Mouse (Mus musculus) heart, postnatal 0 days (tissue): ENCODE data around the gene Ttn. TPM values are rescaled to one million over a fixed set of nuclear protein-coding genes. Genes with fewer than 3 reads are reported as not detected.
A peak's percentile ranks its signal among the peaks of the same experiment; 100 is the strongest.

Experiments used
- ATAC-seq: fragments of 200-750 bp; cut with Nextera tagmentation; 2 replicates; pipeline ENCODE4 v1.8.0; 2017; ENCODE audit warnings: low read depth, moderate number of reproducible peaks, moderate library complexity; ENCODE audit not compliant: insufficient read depth
- DNase-seq: peaks from one replicate; pipeline ENCODE4 v3.0.0-alpha.2; 2016; ENCODE audit warnings: low spot score
- H3K27ac ChIP-seq: fragments of 300-500 bp; sonication (generic); 2 replicates; pipeline ENCODE4 v1.5.1; 2014; ENCODE audit warnings: low read depth, mild to moderate bottlenecking
- H3K27me3 ChIP-seq: fragments of 300-500 bp; sonication (generic); 2 replicates; pipeline ENCODE4 v1.6.1; 2014; ENCODE audit warnings: low read length, mixed read lengths; ENCODE audit not compliant: control insufficient read depth, insufficient read depth
- H3K36me3 ChIP-seq: fragments of 300-500 bp; sonication (generic); replicated peaks from 2 replicates; pipeline ENCODE4 v1.6.1; 2014; ENCODE audit warnings: low read length, mixed read lengths; ENCODE audit not compliant: control insufficient read depth, insufficient read depth
- H3K4me1 ChIP-seq: fragments of 300-500 bp; sonication (generic); 2 replicates; pipeline ENCODE4 v1.6.1; 2014; ENCODE audit warnings: antibody characterized with exemption; ENCODE audit not compliant: control insufficient read depth, insufficient read depth
- H3K4me2 ChIP-seq: fragments of 300-500 bp; sonication (generic); 2 replicates; pipeline ENCODE4 v1.6.1; 2014; ENCODE audit warnings: low read depth, mild to moderate bottlenecking, low read length, moderate library complexity
- H3K4me3 ChIP-seq: fragments of 300-500 bp; sonication (generic); 2 replicates; pipeline ENCODE4 v1.5.1; 2014; ENCODE audit warnings: low read depth, low read length
- H3K9ac ChIP-seq: fragments of 300-500 bp; sonication (generic); replicated peaks from 2 replicates; pipeline ENCODE4 v1.6.1; 2014; ENCODE audit warnings: low read depth, low read length, mixed read lengths
- H3K9me3 ChIP-seq: fragments of 300-500 bp; sonication (generic); replicated peaks from 2 replicates; pipeline ENCODE4 v1.6.1; 2016; ENCODE audit warnings: low read length; ENCODE audit not compliant: control insufficient read depth
- CTCF ChIP-seq: IDR thresholded peaks from 2 replicates; pipeline ENCODE4 v1.5.1; 2016; ENCODE audit warnings: antibody characterized with exemption, control low read depth, low read depth
- EP300 ChIP-seq: IDR thresholded peaks from 2 replicates; pipeline ENCODE4 v1.6.1; 2016; ENCODE audit warnings: antibody characterized with exemption, low read depth
- WGBS: fragments of 180-500 bp; shearing (Covaris S2); extraction: QIAGEN DNeasy Blood & Tissue Kit; methylation state at CpG from one replicate; pipeline ENCODE4 v1.1.7; 2014; 5-methylcytosine and 5-hydroxymethylcytosine counted together
- polyA plus RNA-seq: library from polyadenylated mRNA; unstranded; fragments of >200 nt; fragmentation: Nextera tagmentation; extraction: Ambion mirVana; gene quantifications from 2 replicates; pipeline ENCODE4 v1.2.1, GENCODE M21; 2015
- total RNA-seq: library from RNA; depleted of rRNA; stranded (reverse); fragments of >200 nt; gene quantifications from 2 replicates; pipeline ENCODE4 v1.2.3, GENCODE M21; 2014; ENCODE audit warnings: low replicate concordance

Ttn gene
- total and polyA plus RNA-seq, 2 experiments from 2014 or later, result 700 to 959 TPM

GRCm38 (mm10) chr2:76881406-76881805, 100.9 kb downstream of the Ttn start:
- H3K27me3 ChIP-seq, result no peaks in the 10 kb centered on the region
- no peaks in the 10 kb centered on the region for H3K9me3 ChIP-seq
- no peak overlapping the region for H3K27ac ChIP-seq
- 82% methylated on average over 12 of the region's 12 CpGs for WGBS
- ATAC-seq (no peak), DNase-seq (no peak)
- peaks cover 97% of the 10 kb centered on the region for H3K36me3 ChIP-seq
- no peak overlapping the region for H3K9ac ChIP-seq
- no peaks in the 10 kb centered on the region for H3K4me1 ChIP-seq
- no peak for TF ChIP-seq CTCF
- TF ChIP-seq EP300, result no peak
- no peak overlapping the region for H3K4me2 ChIP-seq
- H3K4me3 ChIP-seq, result no peak overlapping the region

- no peak for ATAC-seq
- Histone ChIP-seq H3K36me3 (peaks cover 95% of the 10 kb centered on the region), H3K4me1 (no peaks in the 10 kb centered on the region), H3K27me3 (no peaks in the 10 kb centered on the region), H3K4me2 (no peak overlapping the region), H3K4me3 (no peak overlapping the region), H3K27ac (no peak overlapping the region), H3K9me3 (no peaks in the 10 kb centered on the region), H3K9ac (no peak overlapping the region)
- TF ChIP-seq CTCF (no peak), EP300 (no peak)
- no peak for DNase-seq
- WGBS, result 79% methylated on average over 12 of the region's 12 CpGs
Observed at GRCm38 (mm10) chr2:76875587-76875986, 106.8 kb downstream of the Ttn start.

- DNase-seq (peak; percentile 62), ATAC-seq (no peak)
- no peak overlapping the region for H3K9ac ChIP-seq
- no peaks in the 10 kb centered on the region for H3K27me3 ChIP-seq
- H3K4me1 ChIP-seq, result no peaks in the 10 kb centered on the region
- peaks cover 80% of the 10 kb centered on the region for H3K36me3 ChIP-seq
- TF ChIP-seq EP300 (no peak), CTCF (peak; percentile 58)
- no peak overlapping the region for H3K4me3 ChIP-seq
- WGBS, result 29% methylated on average over 4 of the region's 4 CpGs
- no peak overlapping the region for H3K4me2 ChIP-seq
- H3K27ac ChIP-seq, result no peak overlapping the region
- no peaks in the 10 kb centered on the region for H3K9me3 ChIP-seq
Observed at GRCm38 (mm10) chr2:76866928-76867327, 115.4 kb downstream of the Ttn start.

- DNase-seq (no peak), ATAC-seq (no peak)
- Histone ChIP-seq H3K9ac (no peak overlapping the region), H3K27me3 (no peaks in the 10 kb centered on the region), H3K9me3 (no peaks in the 10 kb centered on the region), H3K4me3 (no peak overlapping the region), H3K27ac (no peak overlapping the region), H3K4me2 (no peak overlapping the region), H3K4me1 (no peaks in the 10 kb centered on the region), H3K36me3 (peaks cover 77% of the 10 kb centered on the region)
- TF ChIP-seq EP300, result no peak
- TF ChIP-seq CTCF, result no peak
- WGBS, result 81% methylated on average over 2 of the region's 2 CpGs
Observed at GRCm38 (mm10) chr2:76865497-76865896, 116.8 kb downstream of the Ttn start.

- Histone ChIP-seq H3K4me3 (no peak overlapping the region), H3K27me3 (no peaks in the 10 kb centered on the region), H3K36me3 (peaks cover 83% of the 10 kb centered on the region), H3K4me1 (no peaks in the 10 kb centered on the region), H3K4me2 (no peak overlapping the region), H3K9me3 (no peaks in the 10 kb centered on the region), H3K9ac (no peak overlapping the region), H3K27ac (no peak overlapping the region; the same call in 1 of the 2 replicates)
- DNase-seq (no peak), ATAC-seq (no peak)
- no peak for TF ChIP-seq EP300
Observed at GRCm38 (mm10) chr2:76861327-76861726, 121.0 kb downstream of the Ttn start.

- peaks cover 84% of the 10 kb centered on the region for H3K36me3 ChIP-seq
Observed at GRCm38 (mm10) chr2:76850066-76850465, 132.3 kb downstream of the Ttn start.

More at GRCm38 (mm10) chr2:76850066-76850465, 132.3 kb downstream of the Ttn start:
- no peak overlapping the region for H3K4me3 ChIP-seq
- ATAC-seq (no peak; the same call in 1 of the 2 replicates), DNase-seq (peak; percentile 35)
- no peaks in the 10 kb centered on the region for H3K9me3 ChIP-seq
- H3K27me3 ChIP-seq, result no peaks in the 10 kb centered on the region
- WGBS, result 58% methylated on average over 4 of the region's 4 CpGs
- H3K4me2 ChIP-seq, result no peak overlapping the region
- H3K9ac ChIP-seq, result no peak overlapping the region
- peak overlapping the region; percentile 59 for H3K27ac ChIP-seq
- TF ChIP-seq CTCF (no peak), EP300 (no peak)
- no peaks in the 10 kb centered on the region for H3K4me1 ChIP-seq
